Mouse (Mus musculus): ENCODE data around the gene Upk2.

The Upk2 gene

DNA sequence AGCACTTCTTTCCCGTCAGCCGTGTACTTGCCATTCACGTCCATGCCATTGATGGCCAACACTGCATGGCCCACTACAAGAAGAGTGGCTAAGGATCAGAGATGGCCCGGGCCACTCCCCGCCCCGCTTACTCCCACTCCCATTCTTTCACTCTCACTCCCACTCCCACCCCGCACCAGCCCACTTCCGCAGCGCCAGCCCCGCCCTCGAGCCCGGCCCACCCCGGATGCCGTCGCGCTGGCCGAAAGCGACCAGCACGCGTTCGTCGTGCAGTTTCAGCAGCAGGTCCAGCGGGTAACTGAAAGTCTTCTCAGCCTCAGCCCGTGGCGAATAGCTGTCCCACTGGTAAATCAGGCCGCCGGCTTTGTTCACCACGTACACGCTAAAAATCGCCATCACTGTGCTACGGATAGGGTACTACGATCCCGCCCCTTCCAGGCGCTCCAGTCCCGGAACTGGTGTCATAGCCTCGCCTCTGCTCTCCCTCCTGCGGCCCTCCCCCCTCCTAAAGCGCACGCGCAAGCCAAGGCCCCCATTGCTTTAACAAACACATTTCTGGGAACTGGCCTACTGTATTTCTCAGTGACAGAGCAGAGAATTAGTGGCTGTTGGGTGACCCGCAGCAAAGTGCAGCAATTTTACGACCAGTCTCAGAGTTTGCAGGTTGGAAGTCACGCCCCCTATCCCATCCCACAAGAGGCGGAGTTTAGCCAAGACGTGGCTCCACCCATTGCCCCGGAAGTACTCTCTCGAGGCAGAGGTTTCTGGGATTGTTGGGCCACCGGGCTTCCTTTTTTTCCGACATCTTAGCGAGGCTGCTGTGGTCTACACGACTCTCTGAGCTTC, 47.6 kb downstream of the Upk2 start, which contains the start of the genes Rps25 and Trappc4:
TSS of gene Rps25 (plus strand) at position 234 of the 846 bp plus-strand sequence.
TSS of gene Trappc4 (minus strand) at position 695 of the 846 bp plus-strand sequence.
- DNase-seq = peak; percentile 95 to 97

DNA sequence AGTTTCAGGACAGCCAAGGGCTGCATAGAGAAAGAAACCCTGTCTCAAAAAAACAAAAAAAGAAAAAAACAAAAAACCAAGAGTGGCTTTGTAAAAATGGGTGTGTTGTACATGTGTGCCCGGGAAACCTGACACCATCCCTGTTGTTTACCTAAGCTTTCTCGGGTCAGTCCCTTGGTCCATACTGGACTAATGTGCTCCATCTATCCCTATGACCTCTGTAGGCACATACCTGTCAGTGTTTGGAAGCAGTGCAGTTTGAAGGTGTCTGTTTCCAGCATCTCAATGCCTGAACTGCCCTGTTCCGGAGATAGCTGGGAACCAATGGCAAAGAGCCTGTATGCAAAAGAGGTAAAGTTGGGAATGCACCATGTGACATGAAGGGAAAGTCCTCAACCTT, 49.8 kb downstream of the Upk2 start:
- DNase-seq = no peak
